Mouse (Mus musculus) liver, postnatal 0 days (tissue): ENCODE measurements around the gene B3gnt8.

Source experiments
- CTCF ChIP-seq: sonication (generic); IDR thresholded peaks from 2 replicates; pipeline ENCODE4 v1.5.1; 2016; ENCODE audit warnings: antibody characterized with exemption, low read depth
- EP300 ChIP-seq: IDR thresholded peaks from 2 replicates; pipeline ENCODE4 v1.6.1; 2016; ENCODE audit warnings: antibody characterized with exemption, low read depth, mild to moderate bottlenecking

GRCm38 (mm10) chr7:25619722-25619991, 6.8 kb upstream of the B3gnt8 start:
- TF ChIP-seq CTCF (no peak), EP300 (no peak)
